Mouse (Mus musculus): ENCODE results near the gene Pbx1. TPM values are rescaled to one million over a fixed set of nuclear protein-coding genes. Genes with fewer than 3 reads are reported as not detected.

Pbx1 gene
- polyA plus RNA-seq, 1 experiment from 2014 or later: 31.4 TPM

DNA sequence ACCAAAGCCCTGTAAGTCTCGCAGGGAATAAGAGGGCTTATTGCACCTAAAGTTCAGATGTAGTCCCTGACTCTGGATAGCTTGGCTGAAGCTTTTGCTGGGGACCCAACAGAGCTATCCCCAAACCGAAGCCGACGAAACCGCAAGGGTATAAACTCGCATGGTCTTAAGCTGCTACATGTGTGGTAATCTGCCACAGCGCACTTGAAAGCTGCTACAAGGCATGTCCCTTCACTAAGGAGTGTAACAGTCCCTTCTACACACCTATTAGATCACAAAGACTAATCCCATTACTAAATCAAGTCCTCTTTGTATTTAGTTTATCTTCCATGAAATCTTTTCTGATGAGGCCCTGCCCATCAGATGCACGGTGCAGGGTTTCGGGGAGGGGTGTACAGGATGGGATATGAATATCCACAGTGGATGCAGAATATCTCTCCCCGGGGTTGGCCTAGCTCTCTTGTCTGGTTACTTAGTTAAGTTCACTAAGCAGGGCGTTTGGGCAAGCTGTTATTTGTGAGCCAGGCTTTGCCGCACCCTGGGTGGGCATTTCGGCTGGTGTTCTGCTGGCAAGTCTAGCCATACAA, 231.4 kb downstream of the Pbx1 start:
- WGBS: 53% methylated on average over 13 of the region's 13 CpGs
- no peaks in the 10 kb centered on the region for H3K27me3 ChIP-seq (replicated peaks)
- ATAC-seq (ENCODE audit: low FRiP score): no peak
- peaks cover 7% of the 10 kb centered on the region for H3K36me3 ChIP-seq
- H3K4me1 ChIP-seq: no peaks in the 10 kb centered on the region
- H3K27ac ChIP-seq (replicated peaks): no peak overlapping the region
- H3K9me3 ChIP-seq (replicated peaks): no peaks in the 10 kb centered on the region
- H3K9ac ChIP-seq (replicated peaks): no peak overlapping the region
- no peak overlapping the region for H3K4me3 ChIP-seq (replicated peaks)
- no peak overlapping the region for H3K4me2 ChIP-seq

- H3K4me1 ChIP-seq: no peaks in the 10 kb centered on the region
- H3K9me3 ChIP-seq (replicated peaks): no peaks in the 10 kb centered on the region
- H3K4me3 ChIP-seq (replicated peaks): no peak overlapping the region
- no peak overlapping the region for H3K27ac ChIP-seq (replicated peaks)
- H3K4me2 ChIP-seq: no peak overlapping the region
- peaks cover 7% of the 10 kb centered on the region for H3K36me3 ChIP-seq
- no peak overlapping the region for H3K9ac ChIP-seq (replicated peaks)
- 80% methylated on average over 5 of the region's 5 CpGs for WGBS
- no peak for ATAC-seq (ENCODE audit: low FRiP score)
- H3K27me3 ChIP-seq (replicated peaks): no peaks in the 10 kb centered on the region
These were observed 233.8 kb downstream of the Pbx1 start for GRCm38 (mm10) chr1:168198276-168198675.

GRCm38 (mm10) chr1:168197908-168198258, 234.2 kb downstream of the Pbx1 start:
- H3K4me3 ChIP-seq (replicated peaks): no peak overlapping the region
- no peak overlapping the region for H3K27ac ChIP-seq (replicated peaks)
- H3K9me3 ChIP-seq (replicated peaks): no peaks in the 10 kb centered on the region
- no peaks in the 10 kb centered on the region for H3K4me1 ChIP-seq
- ATAC-seq (ENCODE audit: low FRiP score): no peak
- no peak overlapping the region for H3K9ac ChIP-seq (replicated peaks)
- no peak overlapping the region for H3K4me2 ChIP-seq
- H3K36me3 ChIP-seq: peaks cover 4% of the 10 kb centered on the region
- H3K27me3 ChIP-seq (replicated peaks): no peaks in the 10 kb centered on the region
- 85% methylated on average over 3 of the region's 3 CpGs for WGBS

DNA sequence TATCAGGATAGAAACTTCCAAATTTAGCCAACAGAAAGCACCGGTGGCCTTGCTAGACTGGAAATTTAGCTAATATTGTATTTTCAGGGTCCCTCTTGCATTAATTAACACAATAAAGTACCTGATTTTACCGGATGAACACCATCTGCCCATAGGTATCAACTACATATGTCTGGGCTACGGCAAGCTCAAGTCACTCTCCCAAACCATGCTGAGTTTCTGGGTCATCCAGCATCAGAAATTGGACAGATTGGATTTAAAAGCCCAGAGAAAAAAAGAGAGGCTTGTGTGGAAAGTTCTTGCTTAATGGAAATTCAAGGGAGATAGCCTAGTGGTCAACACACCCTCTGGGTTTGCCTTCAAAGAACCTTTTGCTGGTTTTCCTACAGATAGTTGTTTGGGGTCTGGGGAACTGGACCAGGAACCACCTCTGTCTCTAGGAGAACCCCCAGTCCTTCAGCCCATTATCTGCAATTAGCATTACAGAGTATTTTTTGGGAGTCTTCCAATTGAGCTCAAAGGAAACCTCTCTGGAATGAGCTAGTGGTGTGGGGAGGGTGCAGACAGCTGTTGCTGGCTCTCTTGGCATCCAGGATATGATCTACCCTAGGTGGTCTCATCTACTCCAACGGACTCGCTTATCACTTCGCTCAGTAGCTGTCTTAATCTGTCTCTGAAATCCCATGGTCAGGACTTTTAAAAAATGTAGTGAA, 234.7 kb downstream of the Pbx1 start:
- Histone ChIP-seq H3K4me3 (replicated peaks) (no peak overlapping the region), H3K27me3 (replicated peaks) (no peaks in the 10 kb centered on the region), H3K27ac (replicated peaks) (no peak overlapping the region), H3K4me1 (no peaks in the 10 kb centered on the region), H3K4me2 (no peak overlapping the region), H3K36me3 (no peaks in the 10 kb centered on the region), H3K9me3 (replicated peaks) (no peaks in the 10 kb centered on the region), H3K9ac (replicated peaks) (no peak overlapping the region)
- WGBS: 74% methylated on average over 6 of the region's 6 CpGs
- no peak for ATAC-seq (ENCODE audit: low FRiP score)

DNA sequence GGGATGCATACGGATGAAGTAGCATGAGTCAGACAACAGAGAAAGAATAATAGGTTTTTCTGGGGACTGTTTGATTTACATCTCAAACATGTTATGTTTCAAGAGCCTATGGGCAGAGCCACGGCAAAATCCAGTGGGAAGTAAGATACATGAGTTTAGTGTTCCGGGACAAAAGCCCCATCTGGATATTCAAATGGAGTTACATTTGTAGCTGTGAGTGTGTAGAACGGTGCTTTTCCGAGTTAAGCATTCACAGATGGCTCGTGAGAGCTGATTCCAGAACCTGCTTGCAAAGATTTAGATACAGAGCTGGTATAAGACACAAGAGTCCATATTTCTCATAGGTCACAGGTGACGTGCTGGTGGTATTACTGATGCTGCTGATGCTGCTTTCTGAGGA, 238.7 kb downstream of the Pbx1 start:
- WGBS: 55% methylated on average over 7 of the region's 7 CpGs
- H3K27ac ChIP-seq (replicated peaks): no peak overlapping the region
- ATAC-seq (ENCODE audit: low FRiP score): no peak

GRCm38 (mm10) chr1:168182816-168183215, 249.3 kb downstream of the Pbx1 start:
- Histone ChIP-seq H3K9ac (replicated peaks) (no peak overlapping the region), H3K36me3 (peaks cover 7% of the 10 kb centered on the region; the same call in 1 of the 2 replicates), H3K4me1 (no peaks in the 10 kb centered on the region), H3K4me2 (no peak overlapping the region), H3K27ac (replicated peaks) (no peak overlapping the region), H3K9me3 (replicated peaks) (no peaks in the 10 kb centered on the region), H3K27me3 (replicated peaks) (no peaks in the 10 kb centered on the region), H3K4me3 (replicated peaks) (no peak overlapping the region)
- WGBS: 98% methylated on average over 8 of the region's 8 CpGs
- no peak for ATAC-seq (ENCODE audit: low FRiP score)

More for the DNA sequence above, 238.7 kb downstream of the Pbx1 start:
- Histone ChIP-seq H3K4me1 (no peaks in the 10 kb centered on the region), H3K9ac (replicated peaks) (no peak overlapping the region), H3K9me3 (replicated peaks) (no peaks in the 10 kb centered on the region), H3K36me3 (no peaks in the 10 kb centered on the region), H3K27me3 (replicated peaks) (no peaks in the 10 kb centered on the region), H3K4me2 (no peak overlapping the region), H3K4me3 (replicated peaks) (no peak overlapping the region)

GRCm38 (mm10) chr1:168180622-168181441, 251.2 kb downstream of the Pbx1 start:
- Histone ChIP-seq H3K9me3 (replicated peaks) (no peaks in the 10 kb centered on the region), H3K4me1 (no peaks in the 10 kb centered on the region), H3K4me2 (no peak overlapping the region), H3K27me3 (replicated peaks) (no peaks in the 10 kb centered on the region), H3K9ac (replicated peaks) (no peak overlapping the region), H3K36me3 (peaks cover 7% of the 10 kb centered on the region), H3K4me3 (replicated peaks) (no peak overlapping the region), H3K27ac (replicated peaks) (no peak overlapping the region)
- WGBS: 84% methylated on average over 9 of the region's 9 CpGs
- ATAC-seq (ENCODE audit: low FRiP score): no peak

DNA sequence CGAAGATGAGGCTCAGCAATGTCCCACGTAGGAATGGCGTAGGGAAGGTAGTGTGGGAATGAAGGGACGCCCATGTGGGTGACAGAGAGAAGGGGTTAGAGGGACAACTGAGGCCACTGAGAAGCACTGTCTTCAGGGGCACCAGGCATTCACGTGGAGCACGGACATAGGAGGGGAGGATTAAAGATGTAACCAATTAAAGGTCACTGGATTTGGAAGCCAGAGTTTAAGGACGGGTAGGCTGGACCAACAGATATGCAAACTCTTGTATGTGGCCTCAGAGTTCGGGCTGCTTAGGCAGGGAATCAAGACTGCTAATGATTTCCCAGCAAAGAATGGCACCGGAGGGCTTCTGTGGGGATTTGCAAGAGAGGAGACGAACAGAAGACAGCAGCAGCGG, 252.4 kb downstream of the Pbx1 start:
- Histone ChIP-seq H3K36me3 (peaks cover 7% of the 10 kb centered on the region), H3K27ac (replicated peaks) (no peak overlapping the region), H3K27me3 (replicated peaks) (no peaks in the 10 kb centered on the region), H3K9ac (replicated peaks) (no peak overlapping the region), H3K4me3 (replicated peaks) (no peak overlapping the region), H3K4me1 (no peaks in the 10 kb centered on the region), H3K4me2 (no peak overlapping the region), H3K9me3 (replicated peaks) (no peaks in the 10 kb centered on the region)
- ATAC-seq (ENCODE audit: low FRiP score): no peak
- 93% methylated on average over 11 of the region's 11 CpGs for WGBS

DNA sequence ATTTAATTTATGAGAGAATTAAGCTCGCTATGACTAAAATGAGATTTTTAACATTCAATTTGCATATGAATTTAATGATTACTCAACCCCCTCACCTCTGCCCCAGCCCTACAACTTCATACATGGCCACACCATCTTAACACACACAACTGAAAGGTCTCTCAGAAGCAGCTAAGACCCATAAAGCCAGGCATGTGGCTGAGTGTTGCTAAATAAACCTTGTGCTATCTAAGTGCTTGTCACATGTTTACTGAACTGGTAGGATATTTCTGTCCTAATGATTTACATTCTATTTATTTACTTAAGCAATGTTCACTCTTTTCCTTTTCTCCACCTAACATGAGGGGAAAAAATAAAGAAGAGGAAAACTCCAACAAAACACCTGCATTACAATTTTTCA, 253.5 kb downstream of the Pbx1 start:
- no peak overlapping the region for H3K9ac ChIP-seq (replicated peaks)
- H3K4me2 ChIP-seq: no peak overlapping the region
- no peaks in the 10 kb centered on the region for H3K9me3 ChIP-seq (replicated peaks)
- no peak overlapping the region for H3K27ac ChIP-seq (replicated peaks)
- H3K36me3 ChIP-seq: peaks cover 7% of the 10 kb centered on the region
- H3K4me3 ChIP-seq (replicated peaks): no peak overlapping the region
- H3K4me1 ChIP-seq: no peaks in the 10 kb centered on the region
- 82% methylated on average over 1 of the region's 1 CpGs for WGBS
- no peak for ATAC-seq (ENCODE audit: low FRiP score)
- H3K27me3 ChIP-seq (replicated peaks): no peaks in the 10 kb centered on the region

GRCm38 (mm10) chr1:168175586-168175985, 256.5 kb downstream of the Pbx1 start:
- WGBS: 89% methylated on average over 4 of the region's 4 CpGs
- Histone ChIP-seq H3K4me3 (replicated peaks) (no peak overlapping the region), H3K4me2 (no peak overlapping the region), H3K4me1 (no peaks in the 10 kb centered on the region), H3K9ac (replicated peaks) (no peak overlapping the region), H3K27ac (replicated peaks) (no peak overlapping the region), H3K36me3 (no peaks in the 10 kb centered on the region; the same call in 1 of the 2 replicates), H3K27me3 (replicated peaks) (no peaks in the 10 kb centered on the region), H3K9me3 (replicated peaks) (no peaks in the 10 kb centered on the region)
- ATAC-seq (ENCODE audit: low FRiP score): no peak

- Histone ChIP-seq H3K4me2 (no peak overlapping the region), H3K9me3 (replicated peaks) (no peaks in the 10 kb centered on the region), H3K9ac (replicated peaks) (no peak overlapping the region), H3K4me3 (replicated peaks) (no peak overlapping the region), H3K4me1 (peaks cover 17% of the 10 kb centered on the region), H3K36me3 (no peaks in the 10 kb centered on the region), H3K27ac (replicated peaks) (no peak overlapping the region), H3K27me3 (replicated peaks) (no peaks in the 10 kb centered on the region)
- no peak for ATAC-seq (ENCODE audit: low FRiP score)
- WGBS: 67% methylated on average over 8 of the region's 8 CpGs
These were observed 262.3 kb downstream of the Pbx1 start for GRCm38 (mm10) chr1:168169791-168170190.

All from neural tube, embryonic 15.5 days (tissue).